Mouse (Mus musculus): ENCODE results near the gene Ctsk. TPM values are rescaled to one million over a fixed set of nuclear protein-coding genes. Genes with fewer than 3 reads are reported as not detected.
A peak's percentile ranks its signal among the peaks of the same experiment; 100 is the strongest.

The Ctsk gene
- 113 and 147 TPM in 2 replicates for polyA plus RNA-seq (2014; fragmentation: Nextera tagmentation; extraction: Ambion mirVana)

- ATAC-seq (ENCODE audit: low read depth) = peak; percentile 74; the same call in 1 of the 2 replicates
- peak within 1 kb of the TSS; percentile 76 for H3K27ac ChIP-seq (replicated peaks; ENCODE audit: low read depth, low read length)
These were observed at the start of gene Ctsk for GRCm38 (mm10) chr3:95499024-95499423. Ctsk (plus strand) TSS chr3:95499256.

GRCm38 (mm10) chr3:95450408-95450807 lies 48.6 kb upstream of the Ctsk start:
- Histone ChIP-seq H3K27ac (replicated peaks; ENCODE audit: low read depth, low read length) (no peak overlapping the region), H3K4me3 (ENCODE audit: low read depth, low read length) (no peak overlapping the region), H3K9me3 (ENCODE audit: control insufficient read depth, low read length) (no peaks in the 10 kb centered on the region), H3K27me3 (replicated peaks; ENCODE audit: control insufficient read depth, insufficient read depth, low read length) (no peaks in the 10 kb centered on the region), H3K4me2 (ENCODE audit: low read depth, low read length) (no peak overlapping the region), H3K9ac (ENCODE audit: low read depth, low read length) (no peak overlapping the region), H3K4me1 (ENCODE audit: control insufficient read depth, insufficient read depth, low read length) (no peaks in the 10 kb centered on the region), H3K36me3 (ENCODE audit: control insufficient read depth, insufficient read depth, low read length) (peaks cover 61% of the 10 kb centered on the region)
- 58% methylated on average over 1 of the region's 1 CpGs for WGBS
- ATAC-seq (ENCODE audit: low read depth) = peak; percentile 44; the same call in 1 of the 2 replicates
- peak; percentile 68 for DNase-seq (ENCODE audit: low spot score)

More at GRCm38 (mm10) chr3:95499024-95499423, at the start of gene Ctsk:
- Histone ChIP-seq H3K9ac (ENCODE audit: low read depth, low read length) (peak within 1 kb of the TSS; percentile 48), H3K4me2 (ENCODE audit: low read depth, low read length) (peak within 1 kb of the TSS; percentile 55), H3K36me3 (ENCODE audit: control insufficient read depth, insufficient read depth, low read length) (peaks cover 32% of the 10 kb centered on the region), H3K4me3 (ENCODE audit: low read depth, low read length) (peak within 1 kb of the TSS; percentile 38), H3K27me3 (replicated peaks; ENCODE audit: control insufficient read depth, insufficient read depth, low read length) (no peaks in the 10 kb centered on the region), H3K4me1 (ENCODE audit: control insufficient read depth, insufficient read depth, low read length) (peaks cover 7% of the 10 kb centered on the region; the same call in 1 of the 2 replicates), H3K9me3 (ENCODE audit: control insufficient read depth, low read length) (no peaks in the 10 kb centered on the region)
- WGBS = 43% methylated on average over 7 of the region's 7 CpGs
- peak; percentile 68 for DNase-seq (ENCODE audit: low spot score)

- no peaks in the 10 kb centered on the region for H3K4me1 ChIP-seq (ENCODE audit: control insufficient read depth, insufficient read depth, low read length)
- no peak overlapping the region for H3K9ac ChIP-seq (ENCODE audit: low read depth, low read length)
- no peak overlapping the region for H3K27ac ChIP-seq (replicated peaks; ENCODE audit: low read depth, low read length)
- WGBS = 96% methylated on average over 3 of the region's 3 CpGs
- no peak overlapping the region for H3K4me3 ChIP-seq (ENCODE audit: low read depth, low read length)
- H3K4me2 ChIP-seq (ENCODE audit: low read depth, low read length) = no peak overlapping the region
- ATAC-seq (ENCODE audit: low read depth) = no peak
- peaks cover 62% of the 10 kb centered on the region for H3K36me3 ChIP-seq (ENCODE audit: control insufficient read depth, insufficient read depth, low read length)
- no peaks in the 10 kb centered on the region for H3K9me3 ChIP-seq (ENCODE audit: control insufficient read depth, low read length)
- DNase-seq (ENCODE audit: low spot score) = no peak
- no peaks in the 10 kb centered on the region for H3K27me3 ChIP-seq (replicated peaks; ENCODE audit: control insufficient read depth, insufficient read depth, low read length)
These were observed 48.1 kb upstream of the Ctsk start for GRCm38 (mm10) chr3:95450915-95451314.

GRCm38 (mm10) chr3:95456367-95456766 lies 42.7 kb upstream of the Ctsk start:
- H3K9ac ChIP-seq (ENCODE audit: low read depth, low read length) = no peak overlapping the region
- DNase-seq (ENCODE audit: low spot score) = no peak
- no peak overlapping the region for H3K4me3 ChIP-seq (ENCODE audit: low read depth, low read length)
- H3K36me3 ChIP-seq (ENCODE audit: control insufficient read depth, insufficient read depth, low read length) = peaks cover 53% of the 10 kb centered on the region
- no peak overlapping the region for H3K4me2 ChIP-seq (ENCODE audit: low read depth, low read length)
- no peak overlapping the region for H3K27ac ChIP-seq (replicated peaks; ENCODE audit: low read depth, low read length)
- 98% methylated on average over 5 of the region's 5 CpGs for WGBS
- H3K4me1 ChIP-seq (ENCODE audit: control insufficient read depth, insufficient read depth, low read length) = no peaks in the 10 kb centered on the region
- H3K27me3 ChIP-seq (replicated peaks; ENCODE audit: control insufficient read depth, insufficient read depth, low read length) = no peaks in the 10 kb centered on the region
- no peaks in the 10 kb centered on the region for H3K9me3 ChIP-seq (ENCODE audit: control insufficient read depth, low read length)
- ATAC-seq (ENCODE audit: low read depth) = no peak

- no peaks in the 10 kb centered on the region for H3K27me3 ChIP-seq (replicated peaks; ENCODE audit: control insufficient read depth, insufficient read depth, low read length)
- H3K27ac ChIP-seq (replicated peaks; ENCODE audit: low read depth, low read length) = no peak overlapping the region
- H3K36me3 ChIP-seq (ENCODE audit: control insufficient read depth, insufficient read depth, low read length) = peaks cover 53% of the 10 kb centered on the region
- no peaks in the 10 kb centered on the region for H3K9me3 ChIP-seq (ENCODE audit: control insufficient read depth, low read length)
- no peak overlapping the region for H3K4me3 ChIP-seq (ENCODE audit: low read depth, low read length)
- H3K9ac ChIP-seq (ENCODE audit: low read depth, low read length) = no peak overlapping the region
- no peak for DNase-seq (ENCODE audit: low spot score)
- no peak overlapping the region for H3K4me2 ChIP-seq (ENCODE audit: low read depth, low read length)
- no peaks in the 10 kb centered on the region for H3K4me1 ChIP-seq (ENCODE audit: control insufficient read depth, insufficient read depth, low read length)
- 80% methylated on average over 3 of the region's 3 CpGs for WGBS
- ATAC-seq (ENCODE audit: low read depth) = no peak
These were observed 41.3 kb upstream of the Ctsk start for GRCm38 (mm10) chr3:95457758-95458157.

GRCm38 (mm10) chr3:95459381-95459780 lies 39.7 kb upstream of the Ctsk start:
- Histone ChIP-seq H3K9ac (ENCODE audit: low read depth, low read length) (no peak overlapping the region), H3K36me3 (ENCODE audit: control insufficient read depth, insufficient read depth, low read length) (peaks cover 51% of the 10 kb centered on the region)
- WGBS = 62% methylated on average over 1 of the region's 1 CpGs

GRCm38 (mm10) chr3:95463852-95464251 lies 35.2 kb upstream of the Ctsk start:
- peaks cover 69% of the 10 kb centered on the region for H3K36me3 ChIP-seq (ENCODE audit: control insufficient read depth, insufficient read depth, low read length)

More at GRCm38 (mm10) chr3:95459381-95459780, 39.7 kb upstream of the Ctsk start:
- Histone ChIP-seq H3K27me3 (replicated peaks; ENCODE audit: control insufficient read depth, insufficient read depth, low read length) (no peaks in the 10 kb centered on the region), H3K4me1 (ENCODE audit: control insufficient read depth, insufficient read depth, low read length) (no peaks in the 10 kb centered on the region), H3K4me3 (ENCODE audit: low read depth, low read length) (no peak overlapping the region), H3K27ac (replicated peaks; ENCODE audit: low read depth, low read length) (no peak overlapping the region), H3K9me3 (ENCODE audit: control insufficient read depth, low read length) (no peaks in the 10 kb centered on the region), H3K4me2 (ENCODE audit: low read depth, low read length) (no peak overlapping the region)
- no peak for DNase-seq (ENCODE audit: low spot score)
- ATAC-seq (ENCODE audit: low read depth) = no peak

GRCm38 (mm10) chr3:95478966-95479365 lies 20.1 kb upstream of the Ctsk start:
- H3K9ac ChIP-seq (ENCODE audit: low read depth, low read length) = no peak overlapping the region
- no peaks in the 10 kb centered on the region for H3K4me1 ChIP-seq (ENCODE audit: control insufficient read depth, insufficient read depth, low read length)
- no peaks in the 10 kb centered on the region for H3K9me3 ChIP-seq (ENCODE audit: control insufficient read depth, low read length)
- no peak overlapping the region for H3K4me3 ChIP-seq (ENCODE audit: low read depth, low read length)
- DNase-seq (ENCODE audit: low spot score) (no peak), ATAC-seq (ENCODE audit: low read depth) (no peak)
- WGBS = 100% methylated on average over 1 of the region's 1 CpGs
- H3K27me3 ChIP-seq (replicated peaks; ENCODE audit: control insufficient read depth, insufficient read depth, low read length) = no peaks in the 10 kb centered on the region
- no peak overlapping the region for H3K27ac ChIP-seq (replicated peaks; ENCODE audit: low read depth, low read length)
- no peak overlapping the region for H3K4me2 ChIP-seq (ENCODE audit: low read depth, low read length)
- peaks cover 79% of the 10 kb centered on the region for H3K36me3 ChIP-seq (ENCODE audit: control insufficient read depth, insufficient read depth, low read length)

More at GRCm38 (mm10) chr3:95463852-95464251, 35.2 kb upstream of the Ctsk start:
- no peak overlapping the region for H3K4me3 ChIP-seq (ENCODE audit: low read depth, low read length)
- no peaks in the 10 kb centered on the region for H3K4me1 ChIP-seq (ENCODE audit: control insufficient read depth, insufficient read depth, low read length)
- ATAC-seq (ENCODE audit: low read depth) (no peak), DNase-seq (ENCODE audit: low spot score) (no peak)
- no peak overlapping the region for H3K4me2 ChIP-seq (ENCODE audit: low read depth, low read length)
- H3K9ac ChIP-seq (ENCODE audit: low read depth, low read length) = no peak overlapping the region
- no peaks in the 10 kb centered on the region for H3K27me3 ChIP-seq (replicated peaks; ENCODE audit: control insufficient read depth, insufficient read depth, low read length)
- no peaks in the 10 kb centered on the region for H3K9me3 ChIP-seq (ENCODE audit: control insufficient read depth, low read length)
- no peak overlapping the region for H3K27ac ChIP-seq (replicated peaks; ENCODE audit: low read depth, low read length)

- H3K9ac ChIP-seq (ENCODE audit: low read depth, low read length) = no peak overlapping the region
- no peaks in the 10 kb centered on the region for H3K9me3 ChIP-seq (ENCODE audit: control insufficient read depth, low read length)
- peaks cover 80% of the 10 kb centered on the region for H3K36me3 ChIP-seq (ENCODE audit: control insufficient read depth, insufficient read depth, low read length)
- no peak overlapping the region for H3K27ac ChIP-seq (replicated peaks; ENCODE audit: low read depth, low read length)
- no peaks in the 10 kb centered on the region for H3K27me3 ChIP-seq (replicated peaks; ENCODE audit: control insufficient read depth, insufficient read depth, low read length)
- ATAC-seq (ENCODE audit: low read depth) (no peak), DNase-seq (ENCODE audit: low spot score) (no peak)
- no peak overlapping the region for H3K4me3 ChIP-seq (ENCODE audit: low read depth, low read length)
- no peaks in the 10 kb centered on the region for H3K4me1 ChIP-seq (ENCODE audit: control insufficient read depth, insufficient read depth, low read length)
- no peak overlapping the region for H3K4me2 ChIP-seq (ENCODE audit: low read depth, low read length)
- 76% methylated on average over 2 of the region's 2 CpGs for WGBS
These were observed 12.6 kb upstream of the Ctsk start for GRCm38 (mm10) chr3:95486421-95486820.

Data from embryonic facial prominence, embryonic 14.5 days (tissue).